Mouse (Mus musculus): ENCODE measurements around the gene Ikzf3.
A peak's percentile ranks its signal among the peaks of the same experiment; 100 is the strongest.

GRCm38 (mm10) chr11:98568326-98568725 is 22.5 kb upstream of the Ikzf3 start:
- TF ChIP-seq POLR2A (IDR thresholded peaks at IDR 0.05; ENCODE audit: borderline replicate concordance, extremely low read depth, low read depth, low read length): no peak
- TF ChIP-seq CTCF (IDR thresholded peaks at IDR 0.05; ENCODE audit: insufficient read depth, low read length): 0 out of 2 replicates have a peak, but pooled peaks have one; percentile 13

All from lung, adult 2 months (tissue).